Mouse (Mus musculus) megakaryocyte, embryonic 14.5 days (primary cell): ENCODE measurements at regions not wholly inside any gene's neighbourhood (a gene's known extent, or its start where the extent isn't known, plus 50 kb on each side); places are given as distances from the start of the nearest gene placed in this dataset.

ENCODE experiments used
- FLI1 ChIP-seq: IDR thresholded peaks from 2 replicates; pipeline ENCODE4 v1.6.1; 2012; ENCODE audit warnings: low read length, inconsistent platforms, mixed read lengths
- GATA1 ChIP-seq: IDR thresholded peaks from 3 replicates; pipeline ENCODE4 v1.6.1; 2012; ENCODE audit warnings: mixed read lengths, low read length, inconsistent platforms, borderline replicate concordance

DNA sequence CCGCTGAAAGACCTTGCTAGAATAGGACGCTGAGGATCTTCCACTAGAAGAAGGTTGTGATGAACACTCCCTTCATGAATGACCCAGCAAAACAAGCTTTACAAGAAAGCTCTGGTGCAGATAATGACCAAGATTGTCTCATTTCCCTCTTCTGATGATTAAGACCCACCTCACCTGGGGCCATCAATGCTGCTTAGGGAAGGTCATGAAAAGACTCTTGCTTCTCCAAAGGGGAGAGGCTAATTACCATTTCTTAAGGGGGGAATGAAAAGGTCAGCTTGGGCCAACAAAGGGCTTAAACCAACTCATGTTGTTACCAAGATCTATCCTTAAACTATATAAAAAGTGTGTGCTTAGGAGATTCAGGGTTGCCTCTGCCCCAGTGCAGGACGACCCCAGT is 325.8 kb upstream of the Tgfbr2 start:
- TF ChIP-seq GATA1 (no peak), FLI1 (no peak)
